Mouse (Mus musculus): ENCODE measurements at regions not wholly inside any gene's neighbourhood (a gene's known extent, or its start where the extent isn't known, plus 50 kb on each side); places are given as distances from the start of the nearest gene placed in this dataset.

DNA sequence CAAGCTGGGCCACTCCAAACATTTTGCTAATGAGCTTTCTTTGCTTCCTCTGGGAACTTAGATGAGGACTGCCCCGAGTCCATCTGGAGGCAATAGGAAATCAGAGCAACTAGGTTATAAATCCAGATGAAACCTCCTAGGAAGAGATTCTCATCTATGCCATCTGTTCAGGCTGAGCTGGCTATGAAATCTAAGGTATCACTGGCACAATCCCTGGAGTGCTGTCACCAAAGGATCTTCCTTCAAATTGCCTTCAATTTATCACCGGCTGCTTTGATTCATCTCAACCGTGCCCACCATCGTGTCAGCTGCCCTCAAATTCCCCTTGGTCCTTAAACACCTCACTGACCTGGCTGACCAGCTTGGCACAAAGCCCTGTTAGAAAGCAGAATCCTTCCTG lies 87.8 kb upstream of the Krr1 start:
- Histone ChIP-seq H3K9ac (ENCODE audit: low read depth, low read length) (no peak overlapping the region), H3K4me2 (replicated peaks; ENCODE audit: low read depth) (no peak overlapping the region), H3K4me3 (ENCODE audit: low read depth, low read length) (no peak overlapping the region), H3K4me1 (replicated peaks; ENCODE audit: control insufficient read depth, insufficient read depth, low read length) (no peaks in the 10 kb centered on the region), H3K36me3 (ENCODE audit: control insufficient read depth, insufficient read depth) (no peaks in the 10 kb centered on the region), H3K27me3 (replicated peaks; ENCODE audit: control insufficient read depth, insufficient read depth, low read length) (no peaks in the 10 kb centered on the region), H3K9me3 (ENCODE audit: control insufficient read depth) (no peaks in the 10 kb centered on the region), H3K27ac (ENCODE audit: low read depth, low read length) (no peak overlapping the region)
- no peak for TF ChIP-seq CTCF (IDR thresholded peaks at IDR 0.05; ENCODE audit: low read depth)
- no peak for ATAC-seq
- 86% methylated on average over 4 of the region's 4 CpGs for WGBS

DNA sequence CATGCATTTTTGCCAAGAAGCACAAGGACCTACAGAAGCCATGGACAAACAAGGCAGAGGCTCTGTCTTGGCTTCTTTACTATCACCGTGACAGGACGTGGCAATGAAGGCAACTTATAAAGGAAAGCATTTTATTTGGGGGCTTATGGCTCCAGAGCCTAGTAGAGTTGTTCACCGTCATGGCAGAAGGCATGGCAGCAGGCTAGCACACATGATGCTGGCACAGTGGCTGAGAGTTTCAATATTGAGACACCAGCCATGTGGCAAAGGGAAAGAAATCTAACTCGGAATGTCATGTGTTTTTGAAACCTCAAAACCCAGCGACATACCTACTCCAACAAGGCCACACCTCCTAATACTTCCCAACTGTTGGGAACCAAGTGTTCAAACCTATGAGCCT lies 83.4 kb upstream of the Krr1 start:
- ATAC-seq: no peak
- H3K27me3 ChIP-seq (replicated peaks; ENCODE audit: control insufficient read depth, insufficient read depth, low read length): no peaks in the 10 kb centered on the region
- H3K4me1 ChIP-seq (replicated peaks; ENCODE audit: control insufficient read depth, insufficient read depth, low read length): no peaks in the 10 kb centered on the region
- no peak overlapping the region for H3K27ac ChIP-seq (ENCODE audit: low read depth, low read length)
- no peaks in the 10 kb centered on the region for H3K36me3 ChIP-seq (ENCODE audit: control insufficient read depth, insufficient read depth)
- H3K4me3 ChIP-seq (ENCODE audit: low read depth, low read length): no peak overlapping the region
- no peak overlapping the region for H3K4me2 ChIP-seq (replicated peaks; ENCODE audit: low read depth)
- no peak overlapping the region for H3K9ac ChIP-seq (ENCODE audit: low read depth, low read length)
- no peak for TF ChIP-seq CTCF (IDR thresholded peaks at IDR 0.05; ENCODE audit: low read depth)
- H3K9me3 ChIP-seq (ENCODE audit: control insufficient read depth): no peaks in the 10 kb centered on the region
- WGBS: 94% methylated on average over 5 of the region's 5 CpGs

DNA sequence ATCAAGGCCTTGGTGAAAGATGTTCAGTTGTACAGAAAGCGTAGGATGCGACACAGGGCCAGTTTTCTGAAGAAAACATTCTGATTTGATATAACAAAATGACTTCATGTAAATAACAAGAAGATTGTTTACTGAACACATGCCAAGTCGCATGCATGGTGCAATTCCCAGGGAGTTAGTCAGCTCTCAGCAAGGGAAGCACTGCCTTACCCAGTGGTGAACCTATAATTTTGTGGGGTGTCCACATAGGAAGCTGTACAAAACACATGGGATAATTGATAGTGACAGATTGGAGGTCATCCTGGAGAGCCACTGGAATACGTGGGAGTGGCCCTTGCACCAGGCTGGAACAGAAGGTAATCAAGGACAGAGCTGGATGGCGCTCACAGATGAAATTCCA lies 79.0 kb upstream of the Krr1 start:
- no peak for TF ChIP-seq CTCF (IDR thresholded peaks at IDR 0.05; ENCODE audit: low read depth)
- ATAC-seq: no peak
- Histone ChIP-seq H3K4me2 (replicated peaks; ENCODE audit: low read depth) (no peak overlapping the region), H3K36me3 (ENCODE audit: control insufficient read depth, insufficient read depth) (no peaks in the 10 kb centered on the region), H3K27ac (ENCODE audit: low read depth, low read length) (no peak overlapping the region), H3K4me3 (ENCODE audit: low read depth, low read length) (no peak overlapping the region), H3K9me3 (ENCODE audit: control insufficient read depth) (no peaks in the 10 kb centered on the region), H3K9ac (ENCODE audit: low read depth, low read length) (no peak overlapping the region), H3K27me3 (replicated peaks; ENCODE audit: control insufficient read depth, insufficient read depth, low read length) (no peaks in the 10 kb centered on the region), H3K4me1 (replicated peaks; ENCODE audit: control insufficient read depth, insufficient read depth, low read length) (no peaks in the 10 kb centered on the region)
- 69% methylated on average over 5 of the region's 5 CpGs for WGBS

DNA sequence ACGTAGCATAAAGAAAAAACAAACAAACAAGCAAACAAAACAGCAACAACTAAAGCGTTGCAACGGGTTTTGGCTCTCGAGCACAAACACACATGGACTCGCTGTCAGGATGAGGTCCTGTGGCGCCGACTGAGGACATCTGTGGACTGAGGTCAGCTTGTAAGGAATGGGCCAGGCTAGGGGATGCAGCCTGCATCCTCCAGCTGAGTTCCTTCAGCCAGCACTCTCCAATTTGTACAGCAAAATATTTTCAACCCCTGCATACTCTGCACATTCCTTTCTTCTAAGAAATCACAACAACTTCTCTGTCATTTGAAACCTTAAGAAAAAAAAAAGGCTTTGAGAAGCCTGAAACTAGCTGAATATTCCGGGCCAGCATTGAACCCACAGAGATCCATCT lies 78.5 kb upstream of the Krr1 start:
- no peak for ATAC-seq
- Histone ChIP-seq H3K4me2 (replicated peaks; ENCODE audit: low read depth) (no peak overlapping the region), H3K36me3 (ENCODE audit: control insufficient read depth, insufficient read depth) (no peaks in the 10 kb centered on the region), H3K4me3 (ENCODE audit: low read depth, low read length) (no peak overlapping the region), H3K4me1 (replicated peaks; ENCODE audit: control insufficient read depth, insufficient read depth, low read length) (no peaks in the 10 kb centered on the region), H3K27ac (ENCODE audit: low read depth, low read length) (no peak overlapping the region), H3K9me3 (ENCODE audit: control insufficient read depth) (no peaks in the 10 kb centered on the region), H3K27me3 (replicated peaks; ENCODE audit: control insufficient read depth, insufficient read depth, low read length) (no peaks in the 10 kb centered on the region), H3K9ac (ENCODE audit: low read depth, low read length) (no peak overlapping the region)
- 68% methylated on average over 8 of the region's 8 CpGs for WGBS
- TF ChIP-seq CTCF (IDR thresholded peaks at IDR 0.05; ENCODE audit: low read depth): no peak

DNA sequence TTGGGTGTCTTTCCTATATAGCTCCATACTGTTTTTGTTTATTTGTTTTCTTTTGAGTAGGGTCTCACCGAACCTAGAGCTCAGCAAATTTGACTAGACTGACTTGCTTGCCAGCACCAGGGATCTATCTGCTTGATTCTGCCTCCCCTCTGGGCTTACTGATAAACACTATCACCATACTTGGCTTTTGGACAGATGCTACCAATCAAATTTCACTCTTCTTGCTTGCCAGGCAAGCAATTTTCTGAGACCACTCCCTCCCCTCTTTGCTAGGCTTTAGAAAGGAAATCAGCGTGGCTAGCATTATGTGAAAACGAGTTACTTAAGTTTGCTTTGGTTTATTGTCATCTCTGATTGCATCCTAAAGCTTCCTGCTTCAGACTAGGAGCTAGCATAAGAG lies 75.1 kb upstream of the Krr1 start:
- TF ChIP-seq CTCF (IDR thresholded peaks at IDR 0.05; ENCODE audit: low read depth): no peak
- H3K9me3 ChIP-seq (ENCODE audit: control insufficient read depth): no peaks in the 10 kb centered on the region
- no peak overlapping the region for H3K9ac ChIP-seq (ENCODE audit: low read depth, low read length)
- ATAC-seq: no peak
- H3K27me3 ChIP-seq (replicated peaks; ENCODE audit: control insufficient read depth, insufficient read depth, low read length): no peaks in the 10 kb centered on the region
- no peak overlapping the region for H3K27ac ChIP-seq (ENCODE audit: low read depth, low read length)
- no peak overlapping the region for H3K4me2 ChIP-seq (replicated peaks; ENCODE audit: low read depth)
- H3K4me1 ChIP-seq (replicated peaks; ENCODE audit: control insufficient read depth, insufficient read depth, low read length): no peaks in the 10 kb centered on the region
- H3K4me3 ChIP-seq (ENCODE audit: low read depth, low read length): no peak overlapping the region
- WGBS: 50% methylated on average over 3 of the region's 3 CpGs
- H3K36me3 ChIP-seq (ENCODE audit: control insufficient read depth, insufficient read depth): no peaks in the 10 kb centered on the region

DNA sequence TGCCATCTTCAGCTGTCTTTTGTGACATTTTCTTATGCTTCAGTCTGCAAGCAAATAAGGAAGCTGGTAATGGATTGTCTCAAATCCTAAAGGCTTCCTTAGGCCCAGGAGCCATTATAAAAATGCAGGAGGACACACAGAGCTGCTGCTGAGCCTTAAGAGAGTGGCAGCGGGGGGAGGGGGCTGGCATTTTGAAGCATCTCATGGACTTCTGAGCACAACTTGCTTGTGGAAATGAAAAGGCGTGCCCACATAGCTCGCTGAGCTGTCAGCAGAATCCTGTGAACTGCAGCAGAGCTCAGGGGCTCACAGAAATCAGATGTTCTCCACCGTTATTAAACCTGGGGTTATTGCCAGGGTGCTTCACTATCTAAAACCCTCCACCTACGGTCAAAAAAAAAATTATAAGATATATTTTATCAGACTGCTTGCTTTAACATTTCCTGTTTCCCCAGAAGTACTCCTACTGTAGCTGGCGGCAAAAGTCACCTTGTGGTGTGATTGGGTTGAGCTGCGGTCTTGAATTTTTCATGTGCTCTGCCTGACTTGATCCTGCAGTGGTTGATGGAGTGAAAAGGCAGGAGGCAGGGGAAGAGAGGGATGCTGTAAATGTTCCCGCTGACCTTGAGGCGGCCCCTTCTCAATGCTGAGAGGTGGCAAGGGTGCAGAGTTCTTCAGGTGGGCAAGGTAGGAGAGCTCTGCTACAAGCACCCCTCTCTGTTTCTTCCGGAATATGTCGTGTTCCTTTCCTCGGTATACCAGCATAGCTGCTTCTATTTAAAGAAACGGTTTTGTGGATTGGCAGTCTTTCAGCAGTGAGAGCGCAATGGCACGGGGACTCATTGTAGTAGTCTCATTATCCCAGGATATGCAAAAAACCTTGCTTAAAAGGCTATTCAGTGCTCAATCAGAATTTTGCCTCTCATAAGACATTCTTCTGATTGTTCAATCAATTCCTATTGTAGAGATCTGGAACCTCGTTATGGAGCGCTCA lies 71.4 kb upstream of the Krr1 start:
- Histone ChIP-seq H3K27me3 (replicated peaks; ENCODE audit: control insufficient read depth, insufficient read depth, low read length) (no peaks in the 10 kb centered on the region), H3K4me3 (ENCODE audit: low read depth, low read length) (no peak overlapping the region), H3K36me3 (ENCODE audit: control insufficient read depth, insufficient read depth) (no peaks in the 10 kb centered on the region), H3K4me2 (replicated peaks; ENCODE audit: low read depth) (no peak overlapping the region), H3K4me1 (replicated peaks; ENCODE audit: control insufficient read depth, insufficient read depth, low read length) (no peaks in the 10 kb centered on the region), H3K9me3 (ENCODE audit: control insufficient read depth) (no peaks in the 10 kb centered on the region), H3K27ac (ENCODE audit: low read depth, low read length) (no peak overlapping the region), H3K9ac (ENCODE audit: low read depth, low read length) (no peak overlapping the region)
- ATAC-seq: no peak
- 78% methylated on average over 17 of the region's 17 CpGs for WGBS
- no peak for TF ChIP-seq CTCF (IDR thresholded peaks at IDR 0.05; ENCODE audit: low read depth)
